Mouse (Mus musculus): ENCODE measurements around the gene Gm20517.

Gene Gm20517

DNA sequence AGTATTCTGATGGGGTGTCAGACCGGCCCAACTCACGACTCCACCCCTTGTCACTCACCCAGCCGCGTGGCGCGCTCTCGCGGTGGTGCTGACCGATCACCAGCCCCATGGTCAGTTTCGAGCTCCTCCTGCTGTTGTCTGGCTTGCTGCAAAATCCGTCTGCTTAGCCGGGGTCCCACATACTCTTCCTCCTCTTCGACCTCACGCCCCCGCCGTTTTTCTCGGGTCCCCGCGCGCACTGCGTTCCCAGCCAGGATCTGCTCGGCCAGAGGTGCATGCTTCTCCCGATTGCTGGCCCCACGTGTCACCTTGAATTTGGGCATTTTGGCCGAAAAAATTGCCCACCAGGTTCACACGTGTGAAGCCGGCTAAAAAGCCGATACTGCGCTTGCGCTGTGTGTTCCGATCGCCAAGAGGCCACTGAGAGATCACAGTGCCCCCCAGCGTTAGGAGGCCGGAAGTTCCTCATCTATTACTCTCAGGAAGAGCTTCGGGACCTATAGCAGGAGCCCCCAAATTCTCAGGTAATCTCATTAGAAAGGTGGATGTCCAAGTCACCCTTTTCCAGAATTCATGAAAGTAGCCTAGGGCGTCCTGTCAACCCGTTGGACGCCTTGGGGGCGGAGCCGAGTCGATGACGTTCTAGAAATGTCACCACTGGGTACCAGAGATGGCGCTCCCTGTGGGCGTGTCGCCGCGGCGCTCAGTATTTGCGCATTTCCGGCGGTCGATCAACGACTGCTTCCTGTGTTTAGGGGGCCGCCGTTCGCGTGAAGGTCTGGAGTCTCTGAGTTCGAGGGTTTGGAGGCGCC lies at the start of gene Gm20517, which contains the start of the genes Bysl and Med20:
TSS of gene Gm20517 (plus strand) at position 741 of the 812 bp plus-strand sequence.
TSS of gene Bysl (minus strand) at position 644 of the 812 bp plus-strand sequence.
TSS of gene Med20 (plus strand) at position 734 of the 812 bp plus-strand sequence.
- DNase-seq (ENCODE audit: low spot score), result peak; percentile 88

- DNase-seq (ENCODE audit: low spot score), result no peak
Observed at GRCm38 (mm10) chr17:47562875-47563274, 48.5 kb upstream of the Gm20517 start.

- no peak for DNase-seq (ENCODE audit: low spot score)
Observed at GRCm38 (mm10) chr17:47564612-47565011, 46.8 kb upstream of the Gm20517 start.

GRCm38 (mm10) chr17:47566133-47566532 lies 45.3 kb upstream of the Gm20517 start:
- DNase-seq (ENCODE audit: low spot score), result no peak

DNA sequence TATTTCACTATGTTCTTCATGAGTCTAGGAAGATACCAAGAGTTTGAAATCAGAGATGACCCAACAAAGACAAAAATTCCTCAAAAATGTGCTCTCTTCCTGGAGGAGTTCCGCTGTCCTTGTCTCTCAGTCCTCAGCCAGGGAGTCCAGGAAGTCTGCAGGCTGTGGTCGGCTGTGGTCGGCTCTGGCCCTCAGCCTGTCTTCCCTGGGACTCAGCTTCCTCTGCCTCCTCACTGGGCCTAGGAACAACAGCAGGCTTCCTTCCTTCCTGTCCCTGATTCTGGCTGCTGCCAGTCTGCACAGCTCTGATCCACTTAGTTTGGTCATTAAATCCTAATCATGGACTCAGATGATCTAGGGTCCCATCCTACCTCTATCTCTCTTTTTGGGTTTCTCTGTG lies 44.1 kb upstream of the Gm20517 start:
- DNase-seq (ENCODE audit: low spot score), result no peak

- DNase-seq (ENCODE audit: low spot score), result no peak
Observed at GRCm38 (mm10) chr17:47568389-47568788, 43.0 kb upstream of the Gm20517 start.

GRCm38 (mm10) chr17:47568951-47569527 lies 42.4 kb upstream of the Gm20517 start:
- DNase-seq (ENCODE audit: low spot score), result no peak

- no peak for DNase-seq (ENCODE audit: low spot score)
Observed at GRCm38 (mm10) chr17:47571621-47572020, 39.8 kb upstream of the Gm20517 start.

GRCm38 (mm10) chr17:47572436-47572835 lies 39.0 kb upstream of the Gm20517 start:
- no peak for DNase-seq (ENCODE audit: low spot score)

- no peak for DNase-seq (ENCODE audit: low spot score)
Observed at GRCm38 (mm10) chr17:47574028-47574427, 37.4 kb upstream of the Gm20517 start.

DNA sequence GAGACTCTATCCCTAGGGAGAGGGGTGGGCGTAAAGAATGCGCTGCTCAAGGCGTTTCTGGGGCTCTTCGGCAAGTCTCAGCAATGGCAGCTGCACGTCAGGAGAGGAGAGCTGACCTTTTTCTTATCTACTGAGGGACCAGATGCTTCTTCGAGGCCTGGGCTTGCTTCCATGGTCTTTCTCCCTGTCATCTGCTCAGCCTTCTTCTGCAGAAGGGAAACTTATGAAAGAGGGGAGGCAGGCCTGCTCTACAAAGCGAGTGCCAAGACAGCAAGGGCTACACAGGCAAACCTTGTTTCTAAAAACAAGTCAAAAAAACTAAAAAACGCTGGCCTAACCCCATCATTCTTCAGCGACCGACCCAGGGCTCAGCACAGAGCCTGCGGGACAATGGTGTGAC lies 36.6 kb upstream of the Gm20517 start:
- DNase-seq (ENCODE audit: low spot score), result no peak

- DNase-seq (ENCODE audit: low spot score), result no peak
Observed at GRCm38 (mm10) chr17:47578655-47579054, 32.7 kb upstream of the Gm20517 start.

GRCm38 (mm10) chr17:47580962-47581361 lies 30.4 kb upstream of the Gm20517 start:
- DNase-seq (ENCODE audit: low spot score), result no peak

DNA sequence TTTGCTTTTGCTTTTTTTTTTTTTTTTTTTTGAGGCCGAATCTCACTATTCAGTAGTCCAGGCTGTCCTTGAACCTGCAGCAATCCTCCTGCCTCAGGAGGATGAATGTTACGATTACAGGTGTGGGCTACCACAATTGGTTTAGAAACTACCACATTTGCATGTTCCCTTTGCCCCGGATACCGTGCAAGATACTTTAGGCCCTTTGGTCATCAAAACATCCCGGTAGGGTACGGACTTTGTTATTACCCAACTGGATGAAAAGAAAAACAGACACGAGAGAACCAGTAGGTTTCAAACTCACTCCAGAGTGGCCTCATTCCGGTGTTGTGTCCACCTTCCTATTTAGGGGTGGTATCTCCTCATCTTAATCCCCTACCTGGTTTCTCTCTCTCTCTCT lies 22.9 kb upstream of the Gm20517 start:
- no peak for DNase-seq (ENCODE audit: low spot score)

DNA sequence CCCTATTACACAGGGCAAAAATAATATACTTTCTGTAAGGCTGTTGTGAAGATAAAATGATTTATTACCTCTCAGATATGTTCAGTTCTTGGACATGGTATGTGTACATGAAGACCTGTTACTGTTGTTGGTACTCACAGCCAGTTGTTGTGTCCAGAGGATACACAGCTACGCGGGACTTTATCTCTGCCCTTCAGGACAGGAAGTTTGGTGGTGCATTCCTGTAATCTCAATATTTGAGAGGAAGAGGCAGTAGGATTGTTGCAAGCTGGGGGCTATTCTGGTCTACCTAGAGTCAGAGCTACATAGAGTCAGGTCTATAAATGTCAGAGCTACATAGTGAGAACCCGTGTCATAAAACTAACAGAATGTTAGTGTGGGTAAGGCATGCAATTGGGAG lies 20.3 kb upstream of the Gm20517 start:
- DNase-seq (ENCODE audit: low spot score), result no peak

- DNase-seq (ENCODE audit: low spot score), result peak; percentile 71
Observed at GRCm38 (mm10) chr17:47593215-47593853, 18.1 kb upstream of the Gm20517 start.

DNA sequence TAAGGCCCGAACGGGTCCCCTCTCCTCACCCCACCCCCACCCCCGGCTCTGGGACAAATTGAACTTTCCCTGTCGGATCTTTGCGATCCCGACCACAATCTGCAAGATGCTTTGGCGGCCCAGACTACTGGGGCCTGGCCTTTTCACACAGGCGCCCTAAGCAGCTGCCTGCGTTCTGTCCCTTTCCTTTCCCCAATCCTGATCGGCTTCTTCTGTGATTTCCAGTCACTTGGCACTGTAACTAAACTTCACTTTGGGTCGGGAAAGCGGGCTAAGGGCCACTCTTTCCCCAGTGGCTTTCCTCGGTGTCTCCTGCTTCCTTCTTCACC lies 17.6 kb upstream of the Gm20517 start:
- no peak for DNase-seq (ENCODE audit: low spot score)

DNA sequence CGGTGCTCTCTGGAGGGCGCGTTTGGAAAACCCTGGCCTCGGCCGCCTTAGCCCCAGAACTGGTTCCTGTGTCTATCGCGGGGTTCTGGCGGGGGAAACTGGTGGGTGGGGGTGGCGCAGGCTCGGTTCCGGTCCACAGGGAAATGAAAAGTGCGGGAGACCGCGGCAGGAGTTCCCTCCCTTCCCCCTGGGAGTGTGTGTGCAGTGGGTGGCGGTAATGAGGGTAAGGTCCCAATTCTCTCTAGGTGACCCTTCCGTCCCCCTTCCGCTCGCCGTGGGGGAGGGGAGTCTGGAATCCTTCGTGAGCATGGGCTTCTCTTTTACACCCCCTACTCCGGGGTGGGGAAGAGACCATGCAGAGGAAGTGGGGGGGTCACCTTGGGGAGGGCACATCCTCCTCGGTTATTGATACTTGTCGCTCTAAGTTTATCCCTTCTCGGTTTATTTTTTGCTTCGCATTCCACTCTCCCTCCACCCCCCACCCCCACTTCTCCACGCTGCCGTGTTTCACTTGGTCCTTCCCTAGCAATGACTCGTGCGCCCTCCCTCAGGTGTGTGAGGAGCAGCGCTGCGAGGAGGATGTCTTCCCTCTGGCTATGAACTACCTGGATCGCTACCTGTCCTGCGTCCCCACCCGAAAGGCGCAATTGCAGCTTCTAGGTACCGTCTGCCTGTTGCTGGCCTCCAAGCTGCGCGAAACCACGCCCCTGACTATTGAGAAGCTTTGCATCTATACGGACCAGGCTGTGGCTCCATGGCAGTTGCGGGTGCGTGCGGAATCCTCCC lies 17.0 kb upstream of the Gm20517 start:
- no peak for DNase-seq (ENCODE audit: low spot score)

DNA sequence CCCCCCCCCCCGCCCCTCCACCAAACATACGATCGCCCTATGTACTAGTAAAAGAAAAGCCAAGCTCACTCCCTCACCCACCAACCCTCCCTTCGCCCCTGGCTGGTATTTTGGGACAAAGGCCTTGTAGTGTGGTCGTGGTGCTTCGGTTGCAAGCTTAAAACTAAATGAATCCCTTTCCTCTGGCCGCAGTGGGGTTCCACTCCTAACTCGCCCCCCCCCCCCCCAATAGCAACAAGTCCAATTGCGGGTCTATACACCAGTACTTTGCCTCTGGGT lies 16.5 kb upstream of the Gm20517 start:
- DNase-seq (ENCODE audit: low spot score), result no peak

DNA sequence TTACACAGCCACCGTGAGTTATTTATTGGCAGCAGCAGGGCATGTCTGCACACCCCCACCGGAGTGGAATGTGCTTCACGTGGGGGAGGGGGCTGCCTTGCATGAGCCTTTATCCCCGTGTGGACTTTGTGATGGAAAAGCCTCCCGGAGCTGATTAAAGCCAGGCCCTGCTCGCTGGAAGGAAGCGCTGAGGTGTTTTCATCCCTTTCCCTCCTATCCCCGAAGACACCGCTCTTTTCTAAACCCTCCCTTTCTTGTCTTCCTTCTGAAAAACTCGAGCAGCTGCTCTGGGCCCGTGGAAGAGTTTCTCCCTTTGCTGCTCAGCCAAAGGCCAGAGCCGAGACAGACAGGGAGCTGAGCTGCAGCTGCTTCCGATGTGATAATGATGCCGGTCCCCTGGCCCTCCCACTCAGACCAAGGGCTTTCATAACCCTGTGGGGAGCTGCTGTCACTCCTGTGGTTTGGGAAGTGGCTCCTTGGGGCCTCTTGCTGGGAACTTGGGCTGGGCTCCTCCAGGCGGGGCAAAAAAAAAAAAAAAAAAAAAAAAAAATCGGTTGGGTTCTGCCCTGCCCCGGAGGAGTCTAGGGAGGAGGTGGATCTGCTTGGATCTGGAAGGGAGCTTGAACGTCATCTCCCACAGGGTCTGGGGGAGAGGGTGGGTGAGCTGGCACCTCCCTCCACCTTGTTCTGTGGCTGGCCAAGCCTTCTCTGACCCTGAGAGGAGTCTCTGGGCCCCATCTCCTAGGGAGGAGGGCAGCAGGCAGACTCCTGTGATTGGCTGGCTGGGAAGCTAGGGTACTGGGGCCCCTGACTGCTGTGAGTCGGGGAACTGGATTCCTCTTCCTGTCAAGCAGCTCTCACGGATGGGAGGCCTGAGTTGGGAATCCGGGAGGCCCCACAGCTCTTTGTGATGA lies 15.9 kb upstream of the Gm20517 start:
- no peak for DNase-seq (ENCODE audit: low spot score)

GRCm38 (mm10) chr17:47596162-47596838 lies 15.1 kb upstream of the Gm20517 start:
- no peak for DNase-seq (ENCODE audit: low spot score)
